Mouse (Mus musculus) ES-E14 (cell line): ENCODE results near the gene Emid1. TPM values are rescaled to one million over a fixed set of nuclear protein-coding genes. Genes with fewer than 3 reads are reported as not detected.

Source experiments
- DNase-seq: peaks from one replicate; pipeline ENCODE4 v3.0.0-alpha.2; 2013; ENCODE audit warnings: low read depth, low spot score
- H3K27ac ChIP-seq: 2 replicates; pipeline ENCODE4 v1.5.1; 2012; ENCODE audit warnings: low read depth, mild to moderate bottlenecking, low read length, moderate library complexity, mixed read lengths; ENCODE audit not compliant: poor library complexity, insufficient read depth, severe bottlenecking
- H3K36me3 ChIP-seq: 2 replicates; pipeline ENCODE4 v1.6.1; 2012; ENCODE audit warnings: mild to moderate bottlenecking, low read length, moderate library complexity, mixed read lengths; ENCODE audit not compliant: control insufficient read depth, poor library complexity, insufficient read depth, severe bottlenecking
- H3K4me1 ChIP-seq, 2 experiments: fragments of 150-350 bp in 1 of 2; sonication (generic) in 1 of 2; 2 replicates each; pipeline ENCODE4 v1.6.1; 2012; ENCODE audit warnings: low read length in 2 of 2, mild to moderate bottlenecking in 1 of 2, mixed read lengths in 1 of 2; ENCODE audit not compliant: control insufficient read depth in 2 of 2, insufficient read depth in 2 of 2, poor library complexity in 1 of 2
- H3K4me3 ChIP-seq, 2 experiments: fragments of 150-350 bp in 1 of 2; sonication (generic) in 1 of 2; 2 replicates each; pipeline ENCODE4 v1.5.1; 2012; ENCODE audit warnings: low read length in 2 of 2, low read depth in 1 of 2, mild to moderate bottlenecking in 1 of 2, mixed read lengths in 1 of 2; ENCODE audit not compliant: insufficient read depth in 1 of 2, poor library complexity in 1 of 2, severe bottlenecking in 1 of 2
- H3K9ac ChIP-seq: 2 replicates; pipeline ENCODE4 v1.6.1; 2012; ENCODE audit warnings: low read depth, mild to moderate bottlenecking, low read length, mixed read lengths; ENCODE audit not compliant: poor library complexity, insufficient read depth, severe bottlenecking
- H3K9me3 ChIP-seq: fragments of 150-350 bp; sonication (generic); 2 replicates; pipeline ENCODE4 v1.6.1; 2012; ENCODE audit warnings: low read depth, mild to moderate bottlenecking, low read length; ENCODE audit not compliant: control insufficient read depth, insufficient read depth
- CHD2 ChIP-seq: IDR thresholded peaks from 2 replicates; pipeline ENCODE4 v1.6.1; 2014; ENCODE audit warnings: mild to moderate bottlenecking, low read depth, low read length, inconsistent platforms
- HCFC1 ChIP-seq: IDR thresholded peaks from 2 replicates; pipeline ENCODE4 v1.6.1; 2012; ENCODE audit warnings: low read length, inconsistent platforms, borderline replicate concordance; ENCODE audit not compliant: insufficient read depth
- MAFK ChIP-seq: IDR thresholded peaks from 2 replicates; pipeline ENCODE4 v1.6.1; 2014; ENCODE audit warnings: mild to moderate bottlenecking, low read depth, low read length, inconsistent platforms; ENCODE audit not compliant: insufficient read depth
- ZC3H11A ChIP-seq: IDR thresholded peaks from 2 replicates; pipeline ENCODE4 v1.6.1; 2012; ENCODE audit warnings: low read depth, mild to moderate bottlenecking, inconsistent platforms, low read length, borderline replicate concordance
- ZNF384 ChIP-seq: IDR thresholded peaks from 2 replicates; pipeline ENCODE4 v1.6.1; 2012; ENCODE audit warnings: low read depth, low read length, inconsistent platforms
- in situ Hi-C, 2 experiments: fragments of 600-800 bp; cut with MboI; formaldehyde crosslinking; loops; one replicate each; pipeline ENCODE4 v1.15.1; 2025; ENCODE audit warnings: low sequenced_read_pairs in 2 of 2, inconsistent platforms in 1 of 2; ENCODE audit not compliant: unreplicated experiment in 2 of 2
- total RNA-seq: library from RNA; depleted of rRNA; stranded (reverse); fragments of 300-350 nt; gene quantifications from 2 replicates; pipeline ENCODE4 v1.2.3, GENCODE M21; 2012

Emid1 gene
- total RNA-seq, 1 experiment = 2.7 TPM

DNA sequence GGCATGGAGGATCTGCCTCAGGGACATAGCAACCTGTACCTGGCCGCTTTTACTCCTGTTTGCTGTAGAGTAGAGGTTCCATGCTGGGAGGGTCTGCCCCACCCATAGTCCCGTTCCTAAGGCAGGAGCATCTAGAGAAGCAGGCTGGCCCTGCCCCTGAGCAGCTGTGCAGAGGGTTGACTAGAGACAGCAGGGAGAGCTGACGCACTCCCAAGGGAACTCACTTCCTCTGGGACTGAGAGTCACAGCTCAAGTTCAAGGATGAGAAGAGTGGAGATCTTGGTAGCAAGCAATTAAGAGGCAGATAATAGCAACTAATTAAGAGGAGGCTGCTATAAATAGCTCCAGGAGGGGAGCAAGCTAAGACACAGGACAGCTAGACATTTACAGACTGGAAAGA is 20.8 kb upstream of the Emid1 start:
- DNase-seq = no peak
- TF ChIP-seq ZC3H11A = no peak
- no peak for TF ChIP-seq CHD2
- no peak for TF ChIP-seq MAFK
- no peak for TF ChIP-seq HCFC1
- no peak for TF ChIP-seq ZNF384
- in situ Hi-C loops = no loop called here
- H3K36me3 ChIP-seq = no peaks in the 10 kb centered on the region
- no peaks in the 10 kb centered on the region for H3K9me3 ChIP-seq
- peaks cover 3 to 13% of the 10 kb centered on the region in 2 experiments; a peak in 1 of 4 replicates for H3K4me1 ChIP-seq
- H3K9ac ChIP-seq = no peak overlapping the region
- no peak overlapping the region for H3K4me3 ChIP-seq
- no peak overlapping the region for H3K27ac ChIP-seq

- DNase-seq = no peak
- H3K36me3 ChIP-seq = no peaks in the 10 kb centered on the region
- H3K9ac ChIP-seq = no peak overlapping the region
- in situ Hi-C loops = no loop called here
- no peak for TF ChIP-seq HCFC1
- TF ChIP-seq CHD2 = no peak
- no peak for TF ChIP-seq ZC3H11A
- no peak for TF ChIP-seq ZNF384
- no peak for TF ChIP-seq MAFK
- H3K27ac ChIP-seq = no peak overlapping the region
- H3K4me1 ChIP-seq = peaks cover 4 to 19% of the 10 kb centered on the region in 2 experiments; a peak in 2 of 4 replicates
- H3K9me3 ChIP-seq = no peaks in the 10 kb centered on the region
- H3K4me3 ChIP-seq = no peak overlapping the region
Measured at GRCm38 (mm10) chr11:5167311-5167710, 15.3 kb upstream of the Emid1 start.

DNA sequence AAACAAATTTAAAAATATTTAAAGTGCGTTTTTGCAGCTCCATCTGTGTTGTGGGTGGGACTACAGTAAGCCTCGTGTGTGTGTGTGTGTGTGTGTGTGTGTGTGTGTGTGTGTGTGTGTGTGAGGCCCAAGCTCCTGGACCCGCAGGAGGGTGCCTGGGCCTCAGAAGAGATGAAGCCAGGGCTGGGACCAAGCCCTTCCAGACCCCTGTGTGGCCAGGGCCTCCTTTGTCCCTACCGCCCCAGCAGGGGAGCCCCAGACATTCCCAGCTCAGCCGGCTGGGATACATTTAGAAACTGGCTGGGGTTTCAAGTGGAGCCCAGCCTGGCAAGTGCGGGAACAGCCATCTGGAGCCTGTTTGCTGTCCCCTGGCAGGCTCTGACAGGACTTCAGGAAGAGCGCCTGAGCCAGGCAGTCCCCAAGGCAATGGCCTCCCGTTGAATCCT is 13.4 kb upstream of the Emid1 start:
- no peak overlapping the region for H3K27ac ChIP-seq
- H3K9me3 ChIP-seq = no peaks in the 10 kb centered on the region
- H3K9ac ChIP-seq = no peak overlapping the region
- peaks cover 2 to 16% of the 10 kb centered on the region in 2 experiments; a peak in 2 of 4 replicates for H3K4me1 ChIP-seq
- no peak for TF ChIP-seq ZNF384
- no peak for TF ChIP-seq MAFK
- TF ChIP-seq HCFC1 = no peak
- TF ChIP-seq ZC3H11A = no peak
- no peak for TF ChIP-seq CHD2
- DNase-seq = no peak
- H3K4me3 ChIP-seq = no peak overlapping the region
- in situ Hi-C loops = no loop called here
- no peaks in the 10 kb centered on the region for H3K36me3 ChIP-seq

DNA sequence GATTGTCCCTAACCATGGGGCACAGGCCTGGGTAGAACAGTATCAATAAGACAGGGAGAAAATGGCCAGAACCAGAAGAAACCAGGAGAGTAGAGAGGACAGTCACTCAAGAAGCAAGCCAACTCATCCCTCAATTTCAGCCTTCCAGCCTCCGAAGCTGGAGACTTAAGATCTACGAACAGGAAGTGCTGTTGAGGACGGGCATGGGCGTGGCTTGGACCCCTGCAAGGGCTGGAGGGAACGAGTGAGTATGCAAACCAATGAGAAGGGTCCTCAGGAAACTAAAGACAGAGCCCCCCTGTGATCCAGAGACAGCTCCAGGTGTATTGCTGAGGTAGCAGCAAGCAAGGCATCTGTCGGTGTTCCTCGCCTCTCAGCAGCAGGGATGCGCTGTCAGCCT is 12.3 kb upstream of the Emid1 start:
- H3K9ac ChIP-seq = no peak overlapping the region
- H3K4me3 ChIP-seq = no peak overlapping the region
- H3K4me1 ChIP-seq = peaks cover 2 to 16% of the 10 kb centered on the region in 2 experiments; a peak in 2 of 4 replicates
- in situ Hi-C loops = no loop called here
- DNase-seq = no peak
- no peak for TF ChIP-seq CHD2
- TF ChIP-seq HCFC1 = no peak
- TF ChIP-seq ZC3H11A = no peak
- no peak for TF ChIP-seq ZNF384
- no peak for TF ChIP-seq MAFK
- no peak overlapping the region for H3K27ac ChIP-seq
- H3K36me3 ChIP-seq = no peaks in the 10 kb centered on the region
- no peaks in the 10 kb centered on the region for H3K9me3 ChIP-seq

- Histone ChIP-seq H3K9ac (no peak overlapping the region), H3K4me1 (peaks cover 2 to 16% of the 10 kb centered on the region in 2 experiments; a peak in 2 of 4 replicates), H3K27ac (no peak overlapping the region), H3K9me3 (no peaks in the 10 kb centered on the region), H3K4me3 (no peak overlapping the region), H3K36me3 (no peaks in the 10 kb centered on the region)
- no peak for TF ChIP-seq HCFC1
- TF ChIP-seq ZC3H11A = no peak
- TF ChIP-seq ZNF384 = no peak
- no peak for TF ChIP-seq MAFK
- no peak for TF ChIP-seq CHD2
- in situ Hi-C loops = no loop called here
- no peak for DNase-seq
Measured at GRCm38 (mm10) chr11:5163421-5163820, 11.4 kb upstream of the Emid1 start.
